Mouse (Mus musculus) stomach, postnatal 0 days (tissue): Measurements from ENCODE around the gene Zfp112.

Experiments used
- CTCF ChIP-seq: IDR thresholded peaks from 2 replicates; pipeline ENCODE4 v1.5.1; 2016; ENCODE audit warnings: antibody characterized with exemption, low read depth, mild to moderate bottlenecking, moderate library complexity
- EP300 ChIP-seq: optimal IDR thresholded peaks from 2 replicates; pipeline ENCODE3; 2016; ENCODE audit warnings: antibody characterized with exemption

- TF ChIP-seq EP300 (no peak), CTCF (no peak)
These were observed 1.3 kb upstream of the Zfp112 start for GRCm38 (mm10) chr7:24110839-24111238.
